Mouse (Mus musculus) urinary bladder, postnatal 25 days (tissue): Measurements from ENCODE around the gene Pdhx.

Experiments
- DNase-seq: peaks from one replicate; pipeline ENCODE4 v3.0.0; 2022; ENCODE audit warnings: low spot score

Gene Pdhx

GRCm38 (mm10) chr2:103073219-103073982 is at the start of gene Pdhx, which contains the start of gene Apip:
Pdhx (minus strand) TSS chr2:103073513.
Apip (plus strand) TSS chr2:103073675.
- DNase-seq, result peak; percentile 100

- DNase-seq, result no peak
These were observed 46.0 kb upstream of the Pdhx start for GRCm38 (mm10) chr2:103119197-103119854.

GRCm38 (mm10) chr2:103118324-103119196 is 45.2 kb upstream of the Pdhx start:
- DNase-seq, result no peak

GRCm38 (mm10) chr2:103117212-103117611 is 43.9 kb upstream of the Pdhx start:
- no peak for DNase-seq

GRCm38 (mm10) chr2:103111669-103112068 is 38.4 kb upstream of the Pdhx start:
- no peak for DNase-seq

- DNase-seq, result no peak
These were observed 32.9 kb upstream of the Pdhx start for GRCm38 (mm10) chr2:103106172-103106571.

- DNase-seq, result no peak
These were observed 29.3 kb upstream of the Pdhx start for GRCm38 (mm10) chr2:103102595-103102994.

- DNase-seq, result no peak
These were observed 16.2 kb upstream of the Pdhx start for GRCm38 (mm10) chr2:103089521-103089920.

GRCm38 (mm10) chr2:103088099-103088498 is 14.8 kb upstream of the Pdhx start:
- no peak for DNase-seq

- no peak for DNase-seq
These were observed 13.1 kb upstream of the Pdhx start for GRCm38 (mm10) chr2:103086432-103086831.

GRCm38 (mm10) chr2:103085633-103086032 is 12.3 kb upstream of the Pdhx start:
- DNase-seq, result no peak

- peak; percentile 22 for DNase-seq
These were observed 11.1 kb upstream of the Pdhx start for GRCm38 (mm10) chr2:103084451-103084850.

- no peak for DNase-seq
These were observed 9.5 kb upstream of the Pdhx start for GRCm38 (mm10) chr2:103082853-103083252.

GRCm38 (mm10) chr2:103081706-103082105 is 8.4 kb upstream of the Pdhx start:
- no peak for DNase-seq

GRCm38 (mm10) chr2:103081117-103081516 is 7.8 kb upstream of the Pdhx start:
- no peak for DNase-seq

GRCm38 (mm10) chr2:103070586-103070985 is 2.7 kb downstream of the Pdhx start:
- DNase-seq, result no peak

- no peak for DNase-seq
These were observed 3.4 kb downstream of the Pdhx start for GRCm38 (mm10) chr2:103069752-103070405.

- no peak for DNase-seq
These were observed 4.7 kb downstream of the Pdhx start for GRCm38 (mm10) chr2:103068602-103069001.

- no peak for DNase-seq
These were observed 5.6 kb downstream of the Pdhx start for GRCm38 (mm10) chr2:103067552-103068207.

- DNase-seq, result no peak
These were observed 6.4 kb downstream of the Pdhx start for GRCm38 (mm10) chr2:103066683-103067551.
